Mouse (Mus musculus) heart, postnatal 0 days (tissue): ENCODE data around the gene Tomm22. TPM values are rescaled to one million over a fixed set of nuclear protein-coding genes. Genes with fewer than 3 reads are reported as not detected.

Experiments
- ATAC-seq: fragments of 200-750 bp; cut with Nextera tagmentation; 2 replicates; pipeline ENCODE4 v1.8.0; 2017; ENCODE audit warnings: low read depth, moderate number of reproducible peaks, moderate library complexity; ENCODE audit not compliant: insufficient read depth
- DNase-seq: peaks from one replicate; pipeline ENCODE4 v3.0.0-alpha.2; 2016; ENCODE audit warnings: low spot score
- H3K27ac ChIP-seq: fragments of 300-500 bp; sonication (generic); 2 replicates; pipeline ENCODE4 v1.5.1; 2014; ENCODE audit warnings: low read depth, mild to moderate bottlenecking
- H3K27me3 ChIP-seq: fragments of 300-500 bp; sonication (generic); 2 replicates; pipeline ENCODE4 v1.6.1; 2014; ENCODE audit warnings: low read length, mixed read lengths; ENCODE audit not compliant: control insufficient read depth, insufficient read depth
- H3K36me3 ChIP-seq: fragments of 300-500 bp; sonication (generic); replicated peaks from 2 replicates; pipeline ENCODE4 v1.6.1; 2014; ENCODE audit warnings: low read length, mixed read lengths; ENCODE audit not compliant: control insufficient read depth, insufficient read depth
- H3K4me1 ChIP-seq: fragments of 300-500 bp; sonication (generic); 2 replicates; pipeline ENCODE4 v1.6.1; 2014; ENCODE audit warnings: antibody characterized with exemption; ENCODE audit not compliant: control insufficient read depth, insufficient read depth
- H3K4me2 ChIP-seq: fragments of 300-500 bp; sonication (generic); 2 replicates; pipeline ENCODE4 v1.6.1; 2014; ENCODE audit warnings: low read depth, mild to moderate bottlenecking, low read length, moderate library complexity
- H3K4me3 ChIP-seq: fragments of 300-500 bp; sonication (generic); 2 replicates; pipeline ENCODE4 v1.5.1; 2014; ENCODE audit warnings: low read depth, low read length
- H3K9ac ChIP-seq: fragments of 300-500 bp; sonication (generic); replicated peaks from 2 replicates; pipeline ENCODE4 v1.6.1; 2014; ENCODE audit warnings: low read depth, low read length, mixed read lengths
- H3K9me3 ChIP-seq: fragments of 300-500 bp; sonication (generic); replicated peaks from 2 replicates; pipeline ENCODE4 v1.6.1; 2016; ENCODE audit warnings: low read length; ENCODE audit not compliant: control insufficient read depth
- CTCF ChIP-seq: IDR thresholded peaks from 2 replicates; pipeline ENCODE4 v1.5.1; 2016; ENCODE audit warnings: antibody characterized with exemption, control low read depth, low read depth
- EP300 ChIP-seq: IDR thresholded peaks from 2 replicates; pipeline ENCODE4 v1.6.1; 2016; ENCODE audit warnings: antibody characterized with exemption, low read depth
- WGBS: fragments of 180-500 bp; shearing (Covaris S2); extraction: QIAGEN DNeasy Blood & Tissue Kit; methylation state at CpG from one replicate; pipeline ENCODE4 v1.1.7; 2014; 5-methylcytosine and 5-hydroxymethylcytosine counted together
- polyA plus RNA-seq: library from polyadenylated mRNA; unstranded; fragments of >200 nt; fragmentation: Nextera tagmentation; extraction: Ambion mirVana; gene quantifications from 2 replicates; pipeline ENCODE4 v1.2.1, GENCODE M21; 2015
- total RNA-seq: library from RNA; depleted of rRNA; stranded (reverse); fragments of >200 nt; gene quantifications from 2 replicates; pipeline ENCODE4 v1.2.3, GENCODE M21; 2014; ENCODE audit warnings: low replicate concordance

Tomm22 gene
- total and polyA plus RNA-seq, 2 experiments from 2014 or later, result 208 to 273 TPM

GRCm38 (mm10) chr15:79681973-79682372, 11.3 kb downstream of the Tomm22 start:
- Histone ChIP-seq H3K4me3 (no peak overlapping the region), H3K9me3 (no peaks in the 10 kb centered on the region), H3K27ac (peak overlapping the region; percentile 98), H3K4me2 (peak overlapping the region; percentile 84), H3K9ac (0 out of 2 replicates have a peak overlapping the region, but pooled peaks have one; percentile 22), H3K4me1 (peaks cover 51% of the 10 kb centered on the region), H3K27me3 (no peaks in the 10 kb centered on the region), H3K36me3 (peaks cover 4% of the 10 kb centered on the region; the same call in 1 of the 2 replicates)
- DNase-seq (no peak), ATAC-seq (peak; percentile 31; the same call in 1 of the 2 replicates)
- TF ChIP-seq CTCF, result no peak
- TF ChIP-seq EP300, result no peak
- 61% methylated on average over 4 of the region's 4 CpGs for WGBS

DNA sequence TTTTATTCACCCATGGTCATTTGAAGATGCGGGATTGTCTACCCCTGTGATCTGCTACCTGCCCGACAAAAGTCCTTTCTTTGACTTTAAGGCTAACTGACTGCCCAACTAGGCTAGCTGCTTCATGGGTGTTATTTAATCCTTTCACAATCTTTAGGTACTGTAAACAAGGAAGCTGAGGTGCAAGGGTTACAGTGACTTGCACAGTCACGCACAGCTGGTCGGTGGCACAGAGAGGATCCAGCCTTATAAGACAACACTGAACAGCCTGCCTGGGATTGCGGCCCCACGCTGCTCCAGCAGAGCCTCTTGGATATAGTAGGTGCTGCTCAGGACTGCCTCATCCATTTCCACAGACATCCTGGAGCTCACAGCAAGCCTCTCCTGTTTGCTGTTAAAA, 12.5 kb downstream of the Tomm22 start:
- peaks cover 51% of the 10 kb centered on the region for H3K4me1 ChIP-seq
- no peak for ATAC-seq
- H3K27ac ChIP-seq, result peak overlapping the region; percentile 98
- H3K4me3 ChIP-seq, result peak overlapping the region; percentile 19
- H3K9me3 ChIP-seq, result no peaks in the 10 kb centered on the region
- H3K4me2 ChIP-seq, result peak overlapping the region; percentile 84
- no peak for DNase-seq
- H3K27me3 ChIP-seq, result no peaks in the 10 kb centered on the region
- 51% methylated on average over 6 of the region's 6 CpGs for WGBS
- TF ChIP-seq CTCF (no peak), EP300 (no peak)
- H3K9ac ChIP-seq, result 0 out of 2 replicates have a peak overlapping the region, but pooled peaks have one; percentile 22
- no peaks in the 10 kb centered on the region for H3K36me3 ChIP-seq

DNA sequence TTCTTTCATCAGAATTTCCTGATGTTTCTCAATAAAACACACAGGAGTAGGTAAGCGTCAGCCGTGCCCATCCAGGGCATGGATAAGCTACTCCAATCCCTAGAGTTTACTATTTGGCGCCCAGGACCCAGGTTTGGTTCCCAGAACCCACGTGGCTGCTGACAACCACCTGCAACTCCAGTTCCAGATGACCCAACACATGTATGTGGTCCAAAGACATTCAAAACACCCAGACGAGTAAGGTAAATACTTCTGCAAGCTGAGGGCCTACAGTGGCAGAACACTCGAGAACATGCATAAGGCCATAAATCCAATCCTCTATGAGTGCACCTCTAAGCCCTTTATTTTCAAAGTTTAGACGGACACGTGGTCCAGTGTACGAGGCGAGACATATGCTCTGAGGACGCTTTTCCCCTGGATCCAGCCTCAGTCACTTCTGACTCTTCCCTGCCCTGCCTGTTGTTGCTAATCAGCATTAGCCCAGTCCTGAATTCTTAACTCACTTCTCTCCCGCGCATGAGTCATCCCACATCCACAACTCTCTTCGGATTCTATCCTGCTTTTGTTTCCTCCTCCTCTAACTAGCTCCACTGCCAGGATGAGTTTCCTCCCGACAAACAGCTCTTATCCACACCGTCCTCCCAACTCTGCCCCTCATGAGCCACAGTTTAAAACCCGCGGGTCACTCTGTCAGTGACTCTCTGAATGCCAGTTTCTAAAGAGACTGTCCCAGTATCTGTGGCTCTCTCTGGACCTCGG, 13.2 kb downstream of the Tomm22 start:
- H3K36me3 ChIP-seq, result no peaks in the 10 kb centered on the region
- peaks cover 56% of the 10 kb centered on the region for H3K4me1 ChIP-seq
- no peak for TF ChIP-seq EP300
- TF ChIP-seq CTCF, result no peak
- 24% methylated on average over 19 of the region's 19 CpGs for WGBS
- DNase-seq (no peak), ATAC-seq (no peak)
- H3K9me3 ChIP-seq, result no peaks in the 10 kb centered on the region
- no peaks in the 10 kb centered on the region for H3K27me3 ChIP-seq
- H3K27ac ChIP-seq, result peak overlapping the region; percentile 98
- H3K9ac ChIP-seq, result peak overlapping the region; percentile 94; the same call in 1 of the 2 replicates
- H3K4me2 ChIP-seq, result peak overlapping the region; percentile 84
- H3K4me3 ChIP-seq, result peak overlapping the region; percentile 88

GRCm38 (mm10) chr15:79684616-79685015, 14.0 kb downstream of the Tomm22 start:
- Histone ChIP-seq H3K27me3 (no peaks in the 10 kb centered on the region), H3K9me3 (no peaks in the 10 kb centered on the region), H3K4me1 (peaks cover 58% of the 10 kb centered on the region), H3K9ac (peak overlapping the region; percentile 94), H3K36me3 (no peaks in the 10 kb centered on the region), H3K27ac (peak overlapping the region; percentile 98), H3K4me3 (peak overlapping the region; percentile 88), H3K4me2 (peak overlapping the region; percentile 84)
- ATAC-seq, result no peak
- WGBS, result 49% methylated on average over 6 of the region's 6 CpGs
- TF ChIP-seq EP300 (no peak), CTCF (no peak)
- no peak for DNase-seq

DNA sequence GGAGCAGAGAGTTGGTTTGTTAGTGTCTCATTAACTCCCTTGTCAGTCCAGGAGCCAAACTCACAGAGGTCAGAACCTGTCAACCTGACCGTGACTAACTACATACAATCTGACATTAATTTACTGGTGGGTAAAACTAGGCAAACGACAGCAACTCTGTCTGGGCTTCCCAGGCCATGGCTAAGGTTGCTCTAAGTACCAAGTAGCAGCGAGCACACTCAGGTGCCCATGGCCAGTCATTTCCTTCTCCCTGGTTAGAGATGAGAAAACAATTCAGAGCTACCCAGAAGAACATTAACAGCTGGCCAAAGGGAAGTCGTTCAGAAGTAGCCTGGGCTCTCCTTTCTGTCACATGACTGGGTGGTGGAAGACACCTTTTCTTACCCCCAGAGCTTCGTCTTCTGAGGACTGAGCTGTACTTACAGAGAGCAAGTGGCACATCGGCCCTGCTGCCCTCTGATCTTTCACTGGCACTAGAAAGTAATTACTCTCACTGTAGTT, 14.5 kb downstream of the Tomm22 start:
- Histone ChIP-seq H3K27me3 (no peaks in the 10 kb centered on the region), H3K4me2 (peak overlapping the region; percentile 84), H3K9ac (peak overlapping the region; percentile 94), H3K36me3 (no peaks in the 10 kb centered on the region), H3K4me3 (peak overlapping the region; percentile 88), H3K4me1 (peaks cover 62% of the 10 kb centered on the region), H3K27ac (peak overlapping the region; percentile 98), H3K9me3 (no peaks in the 10 kb centered on the region)
- TF ChIP-seq EP300 (no peak), CTCF (no peak)
- ATAC-seq (no peak), DNase-seq (no peak)
- 14% methylated on average over 6 of the region's 6 CpGs for WGBS
